Mouse (Mus musculus) erythroblast, embryonic 14.5 days (primary cell): ENCODE data around the gene Wwox.

Experiments used
- GATA1 ChIP-seq: IDR thresholded peaks from 2 replicates; pipeline ENCODE4 v1.6.1; 2012; ENCODE audit warnings: low read length, inconsistent platforms, mixed read lengths
- TAL1 ChIP-seq: IDR thresholded peaks from 3 replicates; pipeline ENCODE4 v1.6.1; 2012; ENCODE audit warnings: low read length, inconsistent platforms, mixed read lengths

DNA sequence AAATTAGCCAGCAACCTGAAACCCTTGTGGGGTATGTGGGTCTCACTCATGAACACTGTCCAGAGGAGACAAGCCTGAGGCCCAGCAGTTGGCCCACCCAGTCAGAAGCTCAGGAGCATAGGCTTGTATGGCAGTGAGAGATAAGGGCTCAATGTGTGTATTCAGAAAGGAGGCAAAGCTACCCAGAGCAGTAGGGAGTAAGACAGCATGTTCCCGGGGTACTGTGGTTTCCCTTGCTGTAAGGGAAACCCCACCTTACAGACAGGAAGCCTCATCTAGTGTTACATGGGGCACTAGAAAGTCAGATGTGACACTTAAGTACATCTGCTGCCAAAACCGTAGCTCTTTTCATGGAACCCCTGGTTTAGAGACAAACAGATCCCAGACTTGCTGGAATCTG lies 440.2 kb downstream of the Wwox start:
- TF ChIP-seq TAL1 (peak; percentile 60), GATA1 (peak; percentile 67)
